ENCODE assay signal across 8 mouse cellular contexts in genomic region chr9:55023902-55024583, GRCm38 (mm10). TPM values are rescaled to one million over a fixed set of nuclear protein-coding genes. Genes with fewer than 3 reads are reported as not detected.
DNase-seq lines count a peak whose midpoint lies in the region; ATAC-seq and TF ChIP-seq lines count a peak whose summit lies in the region.
"Had no signal": no experiment of that assay in that cellular context is flagged by ENCODE, and none has a peak within 500 bp of the region (broad histone marks: within the 10 kb centered on the region; RNA-seq: fewer than 3 reads in every experiment).

No protein-coding gene starts in this region.

- no peaks in the 10 kb centered on the region for H3K79me2 ChIP-seq in MEL (ENCODE audit: control insufficient read depth, insufficient read depth, low read length, poor library complexity)

- no peak for TF ChIP-seq POLR2A in MEL (IDR thresholded peaks at IDR 0.05; ENCODE audit: control insufficient read depth in 1 of 2, insufficient read depth in 1 of 2, low read depth in 1 of 2, low read length in 2 of 2, poor library complexity in 1 of 2)

- TF ChIP-seq CTCF in MEL (IDR thresholded peaks at IDR 0.05 in 2 of 3, conservative IDR thresholded peaks at IDR 0.05 in 1 of 3; ENCODE audit: control insufficient read depth in 1 of 3, insufficient read depth in 1 of 3, low read depth in 2 of 3, low read length in 3 of 3, poor library complexity in 1 of 3, severe bottlenecking in 1 of 3): peak; percentile 79 to 85 (median 83)
- peak; percentile 87 for TF ChIP-seq CTCF in heart, postnatal 0 days (IDR thresholded peaks at IDR 0.05; ENCODE audit: low read depth)

- H3K9me3 ChIP-seq in MEL (replicated peaks; ENCODE audit: insufficient read depth, low read length): no peaks in the 10 kb centered on the region
- no peaks in the 10 kb centered on the region for H3K9me3 ChIP-seq in heart, postnatal 0 days (replicated peaks; ENCODE audit: control insufficient read depth, low read length)

- H3K4me3 ChIP-seq in MEL (ENCODE audit: control insufficient read depth in 1 of 2, insufficient read depth in 1 of 2, low read depth in 2 of 2, low read length in 2 of 2): no peak overlapping the region
- H3K4me3 ChIP-seq in heart, postnatal 0 days (ENCODE audit: low read depth, low read length): no peak overlapping the region
- H3K4me3 ChIP-seq: megakaryocyte, embryonic 14.5 days had no signal

- no peak overlapping the region for H3K9ac ChIP-seq in MEL (ENCODE audit: control insufficient read depth, low read depth, low read length, poor library complexity, severe bottlenecking)
- H3K9ac ChIP-seq in heart, postnatal 0 days (replicated peaks; ENCODE audit: low read depth, low read length): no peak overlapping the region

- no peak overlapping the region for H3K4me2 ChIP-seq in heart, postnatal 0 days (ENCODE audit: low read depth, low read length)

- 24% methylated on average over 13 of the region's 13 CpGs for WGBS in heart, postnatal 0 days

- H3K27ac ChIP-seq in MEL (ENCODE audit: control insufficient read depth, low read depth, low read length): no peak overlapping the region
- H3K27ac ChIP-seq in heart, postnatal 0 days (ENCODE audit: low read depth): no peak overlapping the region

- no peaks in the 10 kb centered on the region for H3K4me1 ChIP-seq in MEL (ENCODE audit: control insufficient read depth in 1 of 2, insufficient read depth in 2 of 2, low read length in 2 of 2)
- H3K4me1 ChIP-seq in heart, postnatal 0 days (ENCODE audit: control insufficient read depth, insufficient read depth): no peaks in the 10 kb centered on the region

- TF ChIP-seq RAD21 in MEL (IDR thresholded peaks at IDR 0.05; ENCODE audit: low read depth, low read length): peak; percentile 70

- no peak for ATAC-seq in heart, postnatal 0 days (ENCODE audit: insufficient read depth, low read depth)
- peak; percentile 87 for ATAC-seq in megakaryocyte progenitor cell, adult 5-6 weeks (replicated peaks; ENCODE audit: poor library complexity)

- peaks cover 0 to 2% of the 10 kb centered on the region in 2 experiments; a peak in 3 of 4 replicates for H3K27me3 ChIP-seq in MEL (ENCODE audit: control insufficient read depth in 1 of 2, insufficient read depth in 2 of 2, low read length in 2 of 2)
- peaks cover 43% of the 10 kb centered on the region for H3K27me3 ChIP-seq in heart, postnatal 0 days (ENCODE audit: control insufficient read depth, insufficient read depth, low read length)

- TF ChIP-seq EP300 in MEL (IDR thresholded peaks at IDR 0.05; ENCODE audit: low read depth in 1 of 2, low read length in 2 of 2): no peak
- no peak for TF ChIP-seq EP300 in heart, postnatal 0 days (IDR thresholded peaks at IDR 0.05; ENCODE audit: low read depth)

- DNase-seq in MEL (ENCODE audit: low read depth, low spot score): peak; percentile 67
- DNase-seq in adrenal gland, postnatal 10 days: peak; percentile 91
- DNase-seq in embryo, embryonic 11.5 days (ENCODE audit: low read depth, low spot score): peak; percentile 74
- peak; percentile 26 for DNase-seq in heart, postnatal 0 days (ENCODE audit: low spot score)
- peak; percentile 87 for DNase-seq in layer of hippocampus, postnatal 10 days (ENCODE audit: low spot score in 2 of 2)
- DNase-seq in spleen, postnatal 14 days (ENCODE audit: low spot score in 2 of 2): peak; percentile 49 to 68

- no peaks in the 10 kb centered on the region for H3K36me3 ChIP-seq in MEL (ENCODE audit: control insufficient read depth in 1 of 2, insufficient read depth in 2 of 2, low read length in 2 of 2)
- H3K36me3 ChIP-seq in heart, postnatal 0 days (replicated peaks; ENCODE audit: control insufficient read depth, insufficient read depth, low read length): no peaks in the 10 kb centered on the region

TF ChIP-seq in MEL, 35 proteins besides CTCF, POLR2A, EP300 and RAD21:
- TF ChIP-seq SMC3 (IDR thresholded peaks at IDR 0.05; ENCODE audit: low read depth, low read length) (peak; percentile 90), MYC (IDR thresholded peaks at IDR 0.05; ENCODE audit: low read depth, low read length) (no peak), MAFK (IDR thresholded peaks at IDR 0.05; ENCODE audit: borderline replicate concordance, low read depth, low read length) (no peak), ZC3H11A (IDR thresholded peaks at IDR 0.05; ENCODE audit: low read depth, low read length) (peak; percentile 58), POLR2AphosphoS2 (IDR thresholded peaks at IDR 0.05; ENCODE audit: low read length) (no peak), ELF1 (IDR thresholded peaks at IDR 0.05; ENCODE audit: low read depth, low read length) (no peak), UBTF (IDR thresholded peaks at IDR 0.05; ENCODE audit: borderline replicate concordance, insufficient read depth, low read depth, low read length) (no peak)

RNA-seq across cellular contexts. Expression of gene Chrna3, which starts 2.3 kb away (rescaled TPM):
- total RNA-seq in MEL (2012; rRNA removed): not detected in 2 replicates
- not detected for polyA plus RNA-seq in MEL (2012; ENCODE audit: insufficient read depth in 1 of 2, insufficient read length in 2 of 2, low read depth in 1 of 2, low replicate concordance in 2 of 2, missing spikeins in 1 of 2)
- 10 to 100 TPM in 1 of 2 experiments, 1 to 10 TPM in 1; 9.4 to 14.5 TPM for total RNA-seq in adrenal gland, postnatal 10 days (2021)
- total RNA-seq in heart, postnatal 0 days (2014; rRNA removed; ENCODE audit: low replicate concordance): not detected in 2 replicates
- polyA plus RNA-seq in heart, postnatal 0 days (2015; fragmentation: Nextera tagmentation; extraction: Ambion mirVana): 0.11 TPM in 1 of 2 replicates, not detected in the other
- total RNA-seq in layer of hippocampus, postnatal 10 days (2021): 1 to 10 TPM; 1.2 to 1.7 TPM
- not detected in 2 replicates for total RNA-seq in megakaryocyte progenitor cell, adult 5-6 weeks (2015)
- not detected in 2 replicates for total RNA-seq in megakaryocyte progenitor cell, adult 5-6 weeks (2017)

RNA-seq across cellular contexts. Expression of gene Chrnb4, which starts 24.5 kb away (rescaled TPM):
- not detected in 2 replicates for total RNA-seq in MEL (2012; rRNA removed)
- under 1 TPM in 1 of 2 experiments, not detected in 1; 0.01 TPM for polyA plus RNA-seq in MEL (2012; ENCODE audit: insufficient read depth in 1 of 2, insufficient read length in 2 of 2, low read depth in 1 of 2, low replicate concordance in 2 of 2, missing spikeins in 1 of 2)
- 1 to 10 TPM; 4.8 to 9.5 TPM for total RNA-seq in adrenal gland, postnatal 10 days (2021)
- not detected in 2 replicates for total RNA-seq in heart, postnatal 0 days (2014; rRNA removed; ENCODE audit: low replicate concordance)
- polyA plus RNA-seq in heart, postnatal 0 days (2015; fragmentation: Nextera tagmentation; extraction: Ambion mirVana): 0.03 and 0.11 TPM in 2 replicates
- total RNA-seq in layer of hippocampus, postnatal 10 days (2021): under 1 TPM in 1 of 2 experiments, not detected in 1; 0.11 TPM
- 0.10 TPM in 1 of 2 replicates, not detected in the other for total RNA-seq in megakaryocyte progenitor cell, adult 5-6 weeks (2015)
- total RNA-seq in megakaryocyte progenitor cell, adult 5-6 weeks (2017): not detected in 2 replicates

RNA-seq across cellular contexts. Expression of gene Chrna5, which starts 43.4 kb away (rescaled TPM):
- total RNA-seq in MEL (2012; rRNA removed): not detected in 2 replicates
- not detected for polyA plus RNA-seq in MEL (2012; ENCODE audit: insufficient read depth in 1 of 2, insufficient read length in 2 of 2, low read depth in 1 of 2, low replicate concordance in 2 of 2, missing spikeins in 1 of 2)
- total RNA-seq in adrenal gland, postnatal 10 days (2021): 1 to 10 TPM in 1 of 2 experiments, under 1 TPM in 1; 0.99 to 2.5 TPM
- not detected in 2 replicates for total RNA-seq in heart, postnatal 0 days (2014; rRNA removed; ENCODE audit: low replicate concordance)
- 0.07 TPM in 1 of 2 replicates, not detected in the other for polyA plus RNA-seq in heart, postnatal 0 days (2015; fragmentation: Nextera tagmentation; extraction: Ambion mirVana)
- 10 to 100 TPM; 16.1 to 18.4 TPM for total RNA-seq in layer of hippocampus, postnatal 10 days (2021)
- total RNA-seq in megakaryocyte progenitor cell, adult 5-6 weeks (2015): not detected in 2 replicates
- total RNA-seq in megakaryocyte progenitor cell, adult 5-6 weeks (2017): not detected in 2 replicates

Comparison
In these comparisons a context has a peak if more than half of its experiments do, and no peak if none do; other contexts are left out.
1. DNase-seq: peak in every context shown above with its lines; median percentile 91 in adrenal gland, postnatal 10 days; 87 in layer of hippocampus, postnatal 10 days; 74 in embryo, embryonic 11.5 days; 67 in MEL; 58 in spleen, postnatal 14 days; 26 in heart, postnatal 0 days.
2. RNA of gene Chrna5, which starts 43.4 kb away (total RNA-seq): 16.1 to 18.4 TPM in layer of hippocampus, postnatal 10 days; 0.99 to 2.5 TPM in adrenal gland, postnatal 10 days, not detected in MEL, not detected in heart, postnatal 0 days and not detected in megakaryocyte progenitor cell, adult 5-6 weeks; every median in the first group is over 4 times any median in the second.